Mouse (Mus musculus) v-Abl transformed pro-B cells (cell line): Measurements from ENCODE around the gene Selenok.

Experiments
- in situ Hi-C, 2 experiments: fragments of 400-800 bp; cut with MboI; formaldehyde crosslinking; loops; one replicate each; pipeline ENCODE4 v1.15.1; 2025; ENCODE audit not compliant: unreplicated experiment in 2 of 2

The Selenok gene

GRCm38 (mm10) chr14:29968075-29968821 is at the start of gene Selenok:
Gene Selenok (plus strand): TSS chr14:29968308.
- in situ Hi-C loops: loop anchor here in 1 of 2 experiments (25.0 kb wide), 1 partner anchor 1869 kb away; the partner anchor contains the start of gene Ankrd28

GRCm38 (mm10) chr14:29928966-29929365 is 39.1 kb upstream of the Selenok start:
- in situ Hi-C loops: loop anchor here in 1 of 2 experiments (25.0 kb wide), 1 partner anchor 492 kb away; no protein-coding TSS in a partner anchor

- in situ Hi-C loops: loop anchor here in 1 of 2 experiments (25.0 kb wide), 1 partner anchor 498 kb away; no protein-coding TSS in a partner anchor
These were observed 32.6 kb upstream of the Selenok start for GRCm38 (mm10) chr14:29935516-29935915.

GRCm38 (mm10) chr14:29937466-29937865 is 30.6 kb upstream of the Selenok start:
- in situ Hi-C loops: loop anchor here in 1 of 2 experiments (25.0 kb wide), 1 partner anchor 500 kb away; no protein-coding TSS in a partner anchor

- in situ Hi-C loops: loop anchor here in 1 of 2 experiments (25.0 kb wide), 1 partner anchor 502 kb away; no protein-coding TSS in a partner anchor
These were observed 28.4 kb upstream of the Selenok start for GRCm38 (mm10) chr14:29939600-29940312.

GRCm38 (mm10) chr14:29940313-29940812 is 27.7 kb upstream of the Selenok start:
- in situ Hi-C loops: loop anchor here in 1 of 2 experiments (25.0 kb wide), 1 partner anchor 503 kb away; no protein-coding TSS in a partner anchor

GRCm38 (mm10) chr14:29940877-29941276 is 27.2 kb upstream of the Selenok start:
- in situ Hi-C loops: loop anchor here in 1 of 2 experiments (25.0 kb wide), 1 partner anchor 504 kb away; no protein-coding TSS in a partner anchor

- in situ Hi-C loops: loop anchor here in 1 of 2 experiments (25.0 kb wide), 1 partner anchor 510 kb away; no protein-coding TSS in a partner anchor
These were observed 21.3 kb upstream of the Selenok start for GRCm38 (mm10) chr14:29946761-29947309.

GRCm38 (mm10) chr14:29950805-29951204 is 17.3 kb upstream of the Selenok start:
- in situ Hi-C loops: loop anchor here in 1 of 2 experiments (25.0 kb wide), 1 partner anchor 1886 kb away; the partner anchor contains the start of gene Ankrd28

GRCm38 (mm10) chr14:29957393-29957792 is 10.7 kb upstream of the Selenok start:
- in situ Hi-C loops: loop anchor here in 1 of 2 experiments (25.0 kb wide), 1 partner anchor 1880 kb away; the partner anchor contains the start of gene Ankrd28

- in situ Hi-C loops: loop anchor here in 1 of 2 experiments (25.0 kb wide), 1 partner anchor 1870 kb away; the partner anchor contains the start of gene Ankrd28
These were observed 497 bp upstream of the Selenok start for GRCm38 (mm10) chr14:29967611-29968010.

- in situ Hi-C loops: loop anchor here (10.0 to 25.0 kb wide), 2 partner anchors 703 to 1866 kb away; partner anchors contain the start of gene Ankrd28 (in 1 of the 2)
These were observed 3.3 kb downstream of the Selenok start for GRCm38 (mm10) chr14:29971446-29971845.

GRCm38 (mm10) chr14:29971993-29972392 is 3.9 kb downstream of the Selenok start:
- in situ Hi-C loops: loop anchor here (10.0 to 25.0 kb wide), 2 partner anchors 703 to 1865 kb away; partner anchors contain the start of gene Ankrd28 (in 1 of the 2)

GRCm38 (mm10) chr14:29976927-29977326 is 8.8 kb downstream of the Selenok start:
- in situ Hi-C loops: loop anchor here in 1 of 2 experiments (10.0 kb wide), 1 partner anchor 698 kb away; no protein-coding TSS in a partner anchor

GRCm38 (mm10) chr14:29978254-29979204 is 10.4 kb downstream of the Selenok start, which contains the start of gene Actr8:
Gene Actr8 (plus strand): TSS chr14:29978337.
- in situ Hi-C loops: loop anchor here in 1 of 2 experiments (10.0 kb wide), 1 partner anchor 696 kb away; no protein-coding TSS in a partner anchor

GRCm38 (mm10) chr14:29980447-29981205 is 12.5 kb downstream of the Selenok start:
- in situ Hi-C loops: loop anchor here in 1 of 2 experiments (10.0 kb wide), 1 partner anchor 534 kb away; no protein-coding TSS in a partner anchor

- in situ Hi-C loops: loop anchor here in 1 of 2 experiments (10.0 kb wide), 1 partner anchor 529 kb away; no protein-coding TSS in a partner anchor
These were observed 18.0 kb downstream of the Selenok start for GRCm38 (mm10) chr14:29986096-29986495.
